Mouse (Mus musculus) CH12.LX (cell line): ENCODE data around the gene Snu13.

Experiments
- CHD2 ChIP-seq: IDR thresholded peaks from 2 replicates; pipeline ENCODE4 v1.6.1; 2011; ENCODE audit warnings: low read length, improper control_type of control experiment
- CTCF ChIP-seq, 2 experiments: IDR thresholded peaks in 1 of 2; conservative IDR thresholded peaks in 1 of 2; 2 replicates each; pipeline ENCODE4 v1.5.1; 2011 to 2012; ENCODE audit warnings: low read depth in 2 of 2, low read length in 2 of 2, improper control_type of control experiment in 1 of 2, inconsistent platforms in 1 of 2, mild to moderate bottlenecking in 1 of 2, moderate library complexity in 1 of 2
- EP300 ChIP-seq: IDR thresholded peaks from 2 replicates; pipeline ENCODE4 v1.6.1; 2011; ENCODE audit warnings: low read length, improper control_type of control experiment
- ETS1 ChIP-seq: conservative IDR thresholded peaks from 2 replicates; pipeline ENCODE4 v1.6.1; 2012; ENCODE audit warnings: low read depth, mild to moderate bottlenecking, inconsistent platforms, low read length, improper control_type of control experiment, moderate library complexity
- JUND ChIP-seq: conservative IDR thresholded peaks from 2 replicates; pipeline ENCODE4 v1.6.1; 2011; ENCODE audit warnings: low read depth, low read length, improper control_type of control experiment
- NELFE ChIP-seq: IDR thresholded peaks from 2 replicates; pipeline ENCODE4 v1.6.1; 2011; ENCODE audit warnings: low read depth, low read length, improper control_type of control experiment
- NRF1 ChIP-seq: IDR thresholded peaks from 2 replicates; pipeline ENCODE4 v1.6.1; 2014; ENCODE audit warnings: low read depth, mild to moderate bottlenecking, inconsistent platforms, low read length, improper control_type of control experiment, moderate library complexity
- POLR2A ChIP-seq: IDR thresholded peaks from 2 replicates; pipeline ENCODE4 v1.6.1; 2011; ENCODE audit warnings: low read depth, mild to moderate bottlenecking, improper control_type of control experiment, low read length
- SIN3A ChIP-seq: IDR thresholded peaks from 2 replicates; pipeline ENCODE4 v1.6.1; 2012; ENCODE audit warnings: low read length, improper control_type of control experiment, inconsistent platforms
- USF1 ChIP-seq: IDR thresholded peaks from 2 replicates; pipeline ENCODE4 v1.6.1; 2014; ENCODE audit warnings: low read depth, mild to moderate bottlenecking, inconsistent platforms, low read length, improper control_type of control experiment
- ZMIZ1 ChIP-seq: IDR thresholded peaks from 2 replicates; pipeline ENCODE4 v1.6.1; 2012; ENCODE audit warnings: low read depth, mild to moderate bottlenecking, inconsistent platforms, low read length, improper control_type of control experiment

- no peak for TF ChIP-seq EP300
- no peak for TF ChIP-seq NRF1
- no peak for TF ChIP-seq POLR2A
- no peak for TF ChIP-seq CHD2
- no peak for TF ChIP-seq JUND
- TF ChIP-seq ETS1, result no peak
- TF ChIP-seq SIN3A, result no peak
- no peak for TF ChIP-seq ZMIZ1
- no peak for TF ChIP-seq CTCF (conservative IDR thresholded peaks at IDR 0.05 in 1 of 2, IDR thresholded peaks at IDR 0.05 in 1 of 2; ENCODE audit: low read depth in 2 of 2, low read length in 2 of 2)
- no peak for TF ChIP-seq NELFE
- no peak for TF ChIP-seq USF1
These were observed 56.8 kb downstream of the Snu13 start for GRCm38 (mm10) chr15:81990549-81990948.
